Mouse (Mus musculus) ES-E14 (cell line): Measurements from ENCODE around the gene Gm21974.

Source experiments
- ZC3H11A ChIP-seq: IDR thresholded peaks from 2 replicates; pipeline ENCODE4 v1.6.1; 2012; ENCODE audit warnings: low read depth, mild to moderate bottlenecking, inconsistent platforms, low read length, borderline replicate concordance
- ZNF384 ChIP-seq: IDR thresholded peaks from 2 replicates; pipeline ENCODE4 v1.6.1; 2012; ENCODE audit warnings: low read depth, low read length, inconsistent platforms

- TF ChIP-seq ZNF384, result no peak
- TF ChIP-seq ZC3H11A, result no peak
Observed at GRCm38 (mm10) chr7:127849973-127850875, 45.0 kb downstream of the Gm21974 start.
